Mouse (Mus musculus): Measurements from ENCODE around the gene Brpf3. TPM values are rescaled to one million over a fixed set of nuclear protein-coding genes. Genes with fewer than 3 reads are reported as not detected.

Gene Brpf3
- polyA plus RNA-seq, 1 experiment, result 47.5 TPM

- DNase-seq (ENCODE audit: low read depth), result peak; percentile 89
- TF ChIP-seq POLR2A (IDR thresholded peaks at IDR 0.05; ENCODE audit: borderline replicate concordance, extremely low read depth, insufficient read depth, insufficient read length, poor library complexity, severe bottlenecking) (no peak), CTCF (IDR thresholded peaks at IDR 0.05; ENCODE audit: borderline replicate concordance, extremely low read depth, insufficient read depth, insufficient read length) (peak; percentile 97)
Observed at GRCm38 (mm10) chr17:28879931-28880391, 79.1 kb downstream of the Brpf3 start.

- TF ChIP-seq POLR2A (IDR thresholded peaks at IDR 0.05; ENCODE audit: borderline replicate concordance, extremely low read depth, insufficient read depth, insufficient read length, poor library complexity, severe bottlenecking), result no peak
- TF ChIP-seq CTCF (IDR thresholded peaks at IDR 0.05; ENCODE audit: borderline replicate concordance, extremely low read depth, insufficient read depth, insufficient read length), result no peak
- peak; percentile 86 for DNase-seq (ENCODE audit: low read depth)
Observed at GRCm38 (mm10) chr17:28882316-28882715, 81.4 kb downstream of the Brpf3 start.

- TF ChIP-seq CTCF (IDR thresholded peaks at IDR 0.05; ENCODE audit: borderline replicate concordance, extremely low read depth, insufficient read depth, insufficient read length) (no peak), POLR2A (IDR thresholded peaks at IDR 0.05; ENCODE audit: borderline replicate concordance, extremely low read depth, insufficient read depth, insufficient read length, poor library complexity, severe bottlenecking) (no peak)
- no peak for DNase-seq (ENCODE audit: low read depth)
Observed at GRCm38 (mm10) chr17:28882810-28883209, 81.9 kb downstream of the Brpf3 start.

GRCm38 (mm10) chr17:28883941-28884516 lies 83.1 kb downstream of the Brpf3 start:
- DNase-seq (ENCODE audit: low read depth), result no peak
- TF ChIP-seq POLR2A (IDR thresholded peaks at IDR 0.05; ENCODE audit: borderline replicate concordance, extremely low read depth, insufficient read depth, insufficient read length, poor library complexity, severe bottlenecking) (no peak), CTCF (IDR thresholded peaks at IDR 0.05; ENCODE audit: borderline replicate concordance, extremely low read depth, insufficient read depth, insufficient read length) (no peak)

GRCm38 (mm10) chr17:28885231-28885630 lies 84.3 kb downstream of the Brpf3 start:
- DNase-seq (ENCODE audit: low read depth), result no peak
- no peak for TF ChIP-seq CTCF (IDR thresholded peaks at IDR 0.05; ENCODE audit: borderline replicate concordance, extremely low read depth, insufficient read depth, insufficient read length)
- no peak for TF ChIP-seq POLR2A (IDR thresholded peaks at IDR 0.05; ENCODE audit: borderline replicate concordance, extremely low read depth, insufficient read depth, insufficient read length, poor library complexity, severe bottlenecking)

GRCm38 (mm10) chr17:28886266-28886665 lies 85.4 kb downstream of the Brpf3 start:
- no peak for DNase-seq (ENCODE audit: low read depth)
- TF ChIP-seq POLR2A (IDR thresholded peaks at IDR 0.05; ENCODE audit: borderline replicate concordance, extremely low read depth, insufficient read depth, insufficient read length, poor library complexity, severe bottlenecking), result no peak
- TF ChIP-seq CTCF (IDR thresholded peaks at IDR 0.05; ENCODE audit: borderline replicate concordance, extremely low read depth, insufficient read depth, insufficient read length), result no peak

Other genes with a start within 250 kb of the Brpf3 start
- gene Clps, start 240.3 kb upstream of the Brpf3 start, polyA plus RNA-seq (2012; rRNA removed), result not detected in 2 replicates
- 5.9 and 6.4 TPM in 2 replicates for gene Lhfpl5, start 225.4 kb upstream of the Brpf3 start, polyA plus RNA-seq (2012; rRNA removed)
- 61.8 and 75.6 TPM in 2 replicates for gene Srpk1, start 178.4 kb upstream of the Brpf3 start, polyA plus RNA-seq (2012; rRNA removed)
- 3.1 and 3.2 TPM in 2 replicates for gene Slc26a8, start 110.9 kb upstream of the Brpf3 start, polyA plus RNA-seq (2012; rRNA removed)
- gene Mapk14, start 109.8 kb upstream of the Brpf3 start, polyA plus RNA-seq (2012; rRNA removed), result 64.7 and 66.2 TPM in 2 replicates
- gene AC170998.1, start 75.0 kb upstream of the Brpf3 start, polyA plus RNA-seq (2012; rRNA removed), result 0.53 and 0.89 TPM in 2 replicates
- 1.3 and 2.1 TPM in 2 replicates for gene Mapk13, start 31.8 kb upstream of the Brpf3 start, polyA plus RNA-seq (2012; rRNA removed)
- 0.23 TPM in 1 of 2 replicates, not detected in the other for gene Pnpla1, start 57.3 kb downstream of the Brpf3 start, polyA plus RNA-seq (2012; rRNA removed)
- 0.69 and 0.98 TPM in 2 replicates for gene 4930539E08Rik, start 114.2 kb downstream of the Brpf3 start, polyA plus RNA-seq (2012; rRNA removed)
- gene Pxt1, start 142.8 kb downstream of the Brpf3 start, polyA plus RNA-seq (2012; rRNA removed), result not detected in 2 replicates
- gene Kctd20, start 150.9 kb downstream of the Brpf3 start, polyA plus RNA-seq (2012; rRNA removed), result 73.1 and 75.8 TPM in 2 replicates
- gene Stk38, start 206.9 kb downstream of the Brpf3 start, polyA plus RNA-seq (2012; rRNA removed), result 107 and 125 TPM in 2 replicates
- gene Srsf3, start 231.5 kb downstream of the Brpf3 start, polyA plus RNA-seq (2012; rRNA removed), result 330 and 391 TPM in 2 replicates

All from brain, embryonic 14.5 days (tissue).